Mouse (Mus musculus) cerebellum, adult 9-10 months (tissue): ENCODE data around the gene Mthfs.
"Not testable (repeated sequence)": the region's sequence is repeated elsewhere in the genome, so short reads cannot be mapped to it uniquely, and the experiment has no call there.

Source experiments
- DNase-seq: peaks from one replicate; pipeline ENCODE4 v3.0.0; 2022

Mthfs gene

GRCm38 (mm10) chr9:89210353-89211064 lies at the start of gene Mthfs:
Mthfs (plus strand) TSS chr9:89210676.
- DNase-seq: peak; percentile 58

GRCm38 (mm10) chr9:89172539-89172938 lies 37.9 kb upstream of the Mthfs start:
- DNase-seq: not testable (repeated sequence)

GRCm38 (mm10) chr9:89178833-89179232 lies 31.6 kb upstream of the Mthfs start:
- peak; percentile 68 for DNase-seq

- DNase-seq: not testable (repeated sequence)
Observed at GRCm38 (mm10) chr9:89179469-89179868, 31.0 kb upstream of the Mthfs start.

GRCm38 (mm10) chr9:89187006-89187405 lies 23.5 kb upstream of the Mthfs start:
- DNase-seq: not testable (repeated sequence)

- DNase-seq: not testable (repeated sequence)
Observed at GRCm38 (mm10) chr9:89195483-89195882, 15.0 kb upstream of the Mthfs start.

- DNase-seq: not testable (repeated sequence)
Observed at GRCm38 (mm10) chr9:89197509-89197908, 13.0 kb upstream of the Mthfs start.

GRCm38 (mm10) chr9:89198349-89198748 lies 12.1 kb upstream of the Mthfs start:
- DNase-seq: not testable (repeated sequence)

GRCm38 (mm10) chr9:89198969-89199416 lies 11.5 kb upstream of the Mthfs start, which contains the start of the genes Bcl2a1b and Gm29094:
Bcl2a1b (plus strand) TSS chr9:89199209.
Gm29094 (plus strand) TSS chr9:89199379.
- DNase-seq: not testable (repeated sequence)

GRCm38 (mm10) chr9:89202256-89202655 lies 8.2 kb upstream of the Mthfs start:
- DNase-seq: not testable (repeated sequence)

GRCm38 (mm10) chr9:89208939-89209338 lies 1.5 kb upstream of the Mthfs start:
- not testable (repeated sequence) for DNase-seq

GRCm38 (mm10) chr9:89211065-89211858 lies 786 bp downstream of the Mthfs start:
- DNase-seq: peak; percentile 94

GRCm38 (mm10) chr9:89212428-89212827 lies 2.0 kb downstream of the Mthfs start:
- DNase-seq: peak; percentile 60

- not testable (repeated sequence) for DNase-seq
Observed at GRCm38 (mm10) chr9:89218174-89218573, 7.7 kb downstream of the Mthfs start.

GRCm38 (mm10) chr9:89219668-89220067 lies 9.2 kb downstream of the Mthfs start:
- not testable (repeated sequence) for DNase-seq

- not testable (repeated sequence) for DNase-seq
Observed at GRCm38 (mm10) chr9:89220704-89221287, 10.3 kb downstream of the Mthfs start.

GRCm38 (mm10) chr9:89226071-89226470 lies 15.6 kb downstream of the Mthfs start:
- no peak for DNase-seq

- DNase-seq: no peak
Observed at GRCm38 (mm10) chr9:89228122-89228521, 17.6 kb downstream of the Mthfs start.

GRCm38 (mm10) chr9:89230897-89231497 lies 20.5 kb downstream of the Mthfs start:
- peak; percentile 51 for DNase-seq

- DNase-seq: not testable (repeated sequence)
Observed at GRCm38 (mm10) chr9:89237131-89237530, 26.7 kb downstream of the Mthfs start.

GRCm38 (mm10) chr9:89238976-89239505 lies 28.6 kb downstream of the Mthfs start:
- DNase-seq: peak; percentile 43

GRCm38 (mm10) chr9:89240516-89241019 lies 30.1 kb downstream of the Mthfs start:
- DNase-seq: peak; percentile 76
